Mouse (Mus musculus) CH12.LX (cell line): ENCODE measurements around the gene Trpc7. TPM values are rescaled to one million over a fixed set of nuclear protein-coding genes. Genes with fewer than 3 reads are reported as not detected.

Source experiments
- DNase-seq: peaks from one replicate; pipeline ENCODE4 v3.0.0-alpha.2; 2013; ENCODE audit errors: extremely low read depth
- H3K27ac ChIP-seq: 2 replicates; pipeline ENCODE4 v1.5.1; 2012; ENCODE audit warnings: low read depth, mild to moderate bottlenecking, control low read depth, moderate library complexity; ENCODE audit not compliant: insufficient read depth
- H3K27me3 ChIP-seq: replicated peaks from 2 replicates; pipeline ENCODE3; 2012; ENCODE audit warnings: inconsistent platforms
- H3K36me3 ChIP-seq, 2 experiments: replicated peaks in 1 of 2; 2 replicates each; pipeline versions ENCODE3 to v1.6.1; 2012; ENCODE audit warnings: inconsistent platforms in 1 of 2, low read length in 1 of 2, mild to moderate bottlenecking in 1 of 2, mixed read lengths in 1 of 2, moderate library complexity in 1 of 2; ENCODE audit not compliant: control insufficient read depth in 1 of 2, insufficient read depth in 1 of 2
- H3K4me1 ChIP-seq, 2 experiments: 2 replicates each; pipeline ENCODE4 v1.6.1; 2012; ENCODE audit warnings: inconsistent platforms in 1 of 2, moderate library complexity in 1 of 2; ENCODE audit not compliant: insufficient read depth in 2 of 2, control insufficient read depth in 1 of 2
- H3K4me2 ChIP-seq: 2 replicates; pipeline ENCODE4 v1.6.1; 2012; ENCODE audit warnings: low read depth, mild to moderate bottlenecking, control low read depth; ENCODE audit not compliant: poor library complexity, insufficient read depth, severe bottlenecking
- H3K4me3 ChIP-seq, 3 experiments: fragments of 150-350 bp in 1 of 3; sonication (generic) in 1 of 3; replicated peaks in 1 of 3; 2 replicates each; pipeline versions ENCODE3 to v1.5.1; 2011 to 2012; ENCODE audit warnings: low read depth in 2 of 3, low read length in 2 of 3, mild to moderate bottlenecking in 2 of 3, moderate library complexity in 2 of 3, control low read depth in 1 of 3, improper control_type of control experiment in 1 of 3, inconsistent platforms in 1 of 3, mixed read lengths in 1 of 3; ENCODE audit not compliant: poor library complexity in 1 of 3
- H3K79me2 ChIP-seq: replicated peaks from 2 replicates; pipeline ENCODE4 v1.6.1; 2012; ENCODE audit warnings: mild to moderate bottlenecking, moderate library complexity; ENCODE audit not compliant: control insufficient read depth, poor library complexity, insufficient read depth, severe bottlenecking; ENCODE audit errors: extremely low read depth
- H3K9ac ChIP-seq: 2 replicates; pipeline ENCODE4 v1.6.1; 2012; ENCODE audit warnings: low read depth, mild to moderate bottlenecking, control low read depth, moderate library complexity; ENCODE audit not compliant: insufficient read depth
- H3K9me3 ChIP-seq: replicated peaks from 2 replicates; pipeline ENCODE3; 2012; ENCODE audit warnings: low read length, inconsistent platforms, mixed read lengths
- BHLHE40 ChIP-seq: IDR thresholded peaks from 2 replicates; pipeline ENCODE4 v1.6.1; 2011; ENCODE audit warnings: mild to moderate bottlenecking, low read depth, low read length, improper control_type of control experiment
- CHD1 ChIP-seq: IDR thresholded peaks from 2 replicates; pipeline ENCODE4 v1.6.1; 2012; ENCODE audit warnings: low read depth, low read length, improper control_type of control experiment, inconsistent platforms
- CHD2 ChIP-seq: IDR thresholded peaks from 2 replicates; pipeline ENCODE4 v1.6.1; 2011; ENCODE audit warnings: low read length, improper control_type of control experiment
- CTCF ChIP-seq, 2 experiments: IDR thresholded peaks in 1 of 2; conservative IDR thresholded peaks in 1 of 2; 2 replicates each; pipeline ENCODE4 v1.5.1; 2011 to 2012; ENCODE audit warnings: low read depth in 2 of 2, low read length in 2 of 2, improper control_type of control experiment in 1 of 2, inconsistent platforms in 1 of 2, mild to moderate bottlenecking in 1 of 2, moderate library complexity in 1 of 2
- ELF1 ChIP-seq: IDR thresholded peaks from 2 replicates; pipeline ENCODE4 v1.6.1; 2014; ENCODE audit warnings: low read depth, mild to moderate bottlenecking, inconsistent platforms, low read length, improper control_type of control experiment
- EP300 ChIP-seq: IDR thresholded peaks from 2 replicates; pipeline ENCODE4 v1.6.1; 2011; ENCODE audit warnings: low read length, improper control_type of control experiment
- HCFC1 ChIP-seq: IDR thresholded peaks from 2 replicates; pipeline ENCODE4 v1.6.1; 2012; ENCODE audit warnings: low read depth, mild to moderate bottlenecking, inconsistent platforms, low read length, improper control_type of control experiment
- KAT2A ChIP-seq: IDR thresholded peaks from 2 replicates; pipeline ENCODE4 v1.6.1; 2012; ENCODE audit warnings: low read length, improper control_type of control experiment, inconsistent platforms; ENCODE audit not compliant: insufficient replicate concordance
- MAX ChIP-seq: IDR thresholded peaks from 2 replicates; pipeline ENCODE4 v1.6.1; 2011; ENCODE audit warnings: low read length, improper control_type of control experiment
- MAZ ChIP-seq: IDR thresholded peaks from 2 replicates; pipeline ENCODE4 v1.6.1; 2012; ENCODE audit warnings: low read depth, mild to moderate bottlenecking, inconsistent platforms, low read length, improper control_type of control experiment, moderate library complexity
- MEF2A ChIP-seq: IDR thresholded peaks from 2 replicates; pipeline ENCODE4 v1.6.1; 2014; ENCODE audit warnings: low read depth, mild to moderate bottlenecking, inconsistent platforms, low read length, improper control_type of control experiment, borderline replicate concordance
- MXI1 ChIP-seq: IDR thresholded peaks from 2 replicates; pipeline ENCODE4 v1.6.1; 2011; ENCODE audit warnings: mild to moderate bottlenecking, low read depth, low read length, improper control_type of control experiment
- MYC ChIP-seq: IDR thresholded peaks from 2 replicates; pipeline ENCODE4 v1.6.1; 2011; ENCODE audit warnings: low read depth, mild to moderate bottlenecking, improper control_type of control experiment, low read length
- NRF1 ChIP-seq: IDR thresholded peaks from 2 replicates; pipeline ENCODE4 v1.6.1; 2014; ENCODE audit warnings: low read depth, mild to moderate bottlenecking, inconsistent platforms, low read length, improper control_type of control experiment, moderate library complexity
- PAX5 ChIP-seq: IDR thresholded peaks from 2 replicates; pipeline ENCODE4 v1.6.1; 2012; ENCODE audit warnings: low read length, inconsistent platforms, mixed read lengths
- POLR2A ChIP-seq: IDR thresholded peaks from 2 replicates; pipeline ENCODE4 v1.6.1; 2011; ENCODE audit warnings: low read depth, mild to moderate bottlenecking, improper control_type of control experiment, low read length
- RAD21 ChIP-seq: IDR thresholded peaks from 2 replicates; pipeline ENCODE4 v1.6.1; 2011; ENCODE audit warnings: low read depth, mild to moderate bottlenecking, low read length, improper control_type of control experiment, moderate library complexity
- SMC3 ChIP-seq: IDR thresholded peaks from 2 replicates; pipeline ENCODE4 v1.6.1; 2011; ENCODE audit warnings: low read depth, low read length, improper control_type of control experiment
- TBP ChIP-seq: conservative IDR thresholded peaks from 2 replicates; pipeline ENCODE4 v1.6.1; 2011; ENCODE audit warnings: low read depth, low read length, improper control_type of control experiment
- TCF12 ChIP-seq: IDR thresholded peaks from 2 replicates; pipeline ENCODE4 v1.6.1; 2014; ENCODE audit warnings: low read depth, mild to moderate bottlenecking, inconsistent platforms, low read length, improper control_type of control experiment
- USF2 ChIP-seq: conservative IDR thresholded peaks from 2 replicates; pipeline ENCODE4 v1.6.1; 2011; ENCODE audit warnings: low read depth, low read length, improper control_type of control experiment
- ZC3H11A ChIP-seq: IDR thresholded peaks from 2 replicates; pipeline ENCODE4 v1.6.1; 2012; ENCODE audit warnings: low read depth, mild to moderate bottlenecking, inconsistent platforms, low read length, improper control_type of control experiment
- ZKSCAN1 ChIP-seq: IDR thresholded peaks from 2 replicates; pipeline ENCODE4 v1.6.1; 2012; ENCODE audit warnings: low read depth, inconsistent platforms, low read length, improper control_type of control experiment, borderline replicate concordance
- ZMIZ1 ChIP-seq: IDR thresholded peaks from 2 replicates; pipeline ENCODE4 v1.6.1; 2012; ENCODE audit warnings: low read depth, mild to moderate bottlenecking, inconsistent platforms, low read length, improper control_type of control experiment
- dilution Hi-C: fragments of 300-500 bp; cut with MboI; formaldehyde crosslinking; loops from 2 replicates; pipeline ENCODE4 v1.14.3; 2020; ENCODE audit warnings: low sequenced_read_pairs; ENCODE audit not compliant: extremely low pct_unique_long_range_greater_than_20kb, extremely low pct_ligation_motif_present
- in situ Hi-C: fragments of 300-500 bp; cut with MboI; formaldehyde crosslinking; loops from 3 replicates; pipeline ENCODE4 v1.14.3; 2019; ENCODE audit warnings: low sequenced_read_pairs, low pct_ligation_motif_present, low pct_unique_long_range_greater_than_20kb, mixed read lengths
- polyA plus RNA-seq: library from polyadenylated mRNA; unstranded; fragments of >175 nt; gene quantifications from 2 replicates; pipeline ENCODE4 v1.2.1, GENCODE M21; 2012; ENCODE audit warnings: low read depth; ENCODE audit not compliant: insufficient read length
- total RNA-seq, 2 experiments: library from RNA; depleted of rRNA; stranded (reverse); fragments of 300-350 nt in 1 of 2; fragments of >200 nt in 1 of 2; gene quantifications; 2 replicates each; pipeline ENCODE4 v1.2.3; 2012 to 2014

Trpc7 gene
- total and polyA plus RNA-seq, 3 experiments, result not detected

GRCm38 (mm10) chr13:56773262-56773870 lies 122.4 kb downstream of the Trpc7 start:
- Histone ChIP-seq H3K4me1 (peaks cover 0 to 11% of the 10 kb centered on the region in 2 experiments; a peak in 1 of 4 replicates), H3K9me3 (peaks cover 4% of the 10 kb centered on the region), H3K79me2 (no peaks in the 10 kb centered on the region), H3K36me3 (no peaks in the 10 kb centered on the region), H3K4me3 (no peak overlapping the region), H3K4me2 (no peak overlapping the region), H3K27ac (no peak overlapping the region), H3K27me3 (peaks cover 24% of the 10 kb centered on the region), H3K9ac (no peak overlapping the region)
- DNase-seq, result no peak
- TF ChIP-seq TCF12, result no peak
- no peak for TF ChIP-seq SMC3
- TF ChIP-seq ZMIZ1, result no peak
- no peak for TF ChIP-seq POLR2A
- TF ChIP-seq BHLHE40, result no peak
- no peak for TF ChIP-seq KAT2A
- TF ChIP-seq MEF2A, result no peak
- TF ChIP-seq MXI1, result no peak
- in situ Hi-C loops, result no loop called here
- dilution Hi-C loops, result no loop called here

DNA sequence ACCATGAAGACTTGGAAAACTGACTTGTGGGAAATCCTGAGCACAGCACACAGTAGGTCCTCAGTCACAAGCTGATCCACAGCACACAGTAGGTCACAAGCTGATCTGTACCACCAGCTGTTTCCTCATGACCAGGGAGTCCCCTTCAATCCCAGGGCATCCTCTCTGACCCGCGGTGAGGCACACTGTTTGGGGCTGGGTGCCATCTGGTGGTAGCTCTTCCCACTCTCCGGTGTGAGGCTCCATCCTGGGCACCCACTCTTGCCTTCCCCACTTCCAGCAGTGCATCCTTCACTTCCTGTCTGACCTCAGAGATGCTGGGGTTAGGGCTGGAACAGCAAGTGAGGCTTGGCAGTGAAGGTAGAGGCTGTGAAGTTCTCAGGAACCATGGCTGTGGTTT lies 123.2 kb downstream of the Trpc7 start:
- peaks cover 0 to 11% of the 10 kb centered on the region in 2 experiments; a peak in 1 of 4 replicates for H3K4me1 ChIP-seq
- H3K4me2 ChIP-seq, result no peak overlapping the region
- H3K9me3 ChIP-seq, result peaks cover 4% of the 10 kb centered on the region
- no peak overlapping the region for H3K9ac ChIP-seq
- H3K36me3 ChIP-seq, result no peaks in the 10 kb centered on the region
- no peak overlapping the region for H3K27ac ChIP-seq
- in situ Hi-C loops (no loop called here), dilution Hi-C loops (no loop called here)
- TF ChIP-seq MYC (no peak), CHD1 (no peak), ZKSCAN1 (peak; percentile 75), MAX (no peak), CTCF (conservative IDR thresholded peaks at IDR 0.05 in 1 of 2, IDR thresholded peaks at IDR 0.05 in 1 of 2; ENCODE audit: low read depth in 2 of 2, low read length in 2 of 2) (peak in 1 of 2 experiments; percentile 21; a peak in 1 of 4 replicates), USF2 (no peak)
- no peaks in the 10 kb centered on the region for H3K79me2 ChIP-seq
- DNase-seq, result no peak
- H3K4me3 ChIP-seq, result no peak overlapping the region
- peaks cover 24% of the 10 kb centered on the region for H3K27me3 ChIP-seq

- Histone ChIP-seq H3K9me3 (peaks cover 4% of the 10 kb centered on the region), H3K79me2 (no peaks in the 10 kb centered on the region), H3K36me3 (no peaks in the 10 kb centered on the region), H3K4me1 (peaks cover 0 to 11% of the 10 kb centered on the region in 2 experiments; a peak in 1 of 4 replicates), H3K9ac (no peak overlapping the region), H3K4me3 (no peak overlapping the region)
- in situ Hi-C loops (no loop called here), dilution Hi-C loops (no loop called here)
- no peak for DNase-seq
- no peak for TF ChIP-seq CHD1
- TF ChIP-seq POLR2A, result no peak
- no peak for TF ChIP-seq ZC3H11A
- no peak for TF ChIP-seq RAD21
- TF ChIP-seq MAX, result no peak
- TF ChIP-seq NRF1, result no peak
- TF ChIP-seq HCFC1, result no peak
- no peak for TF ChIP-seq USF2
- TF ChIP-seq TBP, result no peak
- no peak for TF ChIP-seq MAZ
- TF ChIP-seq MEF2A, result no peak
- no peak for TF ChIP-seq PAX5
- TF ChIP-seq MXI1, result no peak
- no peak for TF ChIP-seq ZKSCAN1
- no peak for TF ChIP-seq CHD2
- no peak for TF ChIP-seq EP300
- TF ChIP-seq BHLHE40, result no peak
- no peak for TF ChIP-seq ELF1
- TF ChIP-seq, all 38 proteins: peak for 0
- Histone ChIP-seq H3K4me2 (no peak overlapping the region), H3K27me3 (peaks cover 40% of the 10 kb centered on the region), H3K27ac (no peak overlapping the region)
Observed at GRCm38 (mm10) chr13:56770786-56771185, 125.0 kb downstream of the Trpc7 start.
